Mouse (Mus musculus) monocyte, adult 2 months (primary cell): ENCODE results near the gene Taar6.

Experiments used
- DNase-seq, 2 experiments: peaks; one replicate each; pipeline ENCODE4 v3.0.0; 2022; ENCODE audit warnings: low spot score in 2 of 2, low read depth in 1 of 2

Taar6 gene

DNA sequence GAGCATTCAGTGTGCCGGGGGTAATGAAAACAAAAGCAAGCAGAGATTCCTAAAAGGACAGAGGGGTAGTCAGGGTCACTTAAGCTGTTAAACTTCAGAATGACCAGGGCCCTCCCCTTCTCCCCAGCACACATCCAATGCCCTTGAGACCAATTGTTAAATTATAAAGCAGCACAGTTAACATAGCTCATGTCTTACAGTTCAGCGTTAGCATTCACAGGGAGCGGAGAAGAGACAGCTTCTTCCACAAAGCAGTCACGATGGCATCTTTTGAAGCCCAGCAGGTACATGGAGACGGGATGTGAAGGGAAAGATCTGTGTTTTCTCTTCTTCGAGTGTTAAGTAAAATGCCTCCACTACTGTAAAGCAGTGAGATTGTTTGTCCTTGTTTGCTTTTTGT is 47.1 kb downstream of the Taar6 start, which contains the start of gene Taar2:
Gene Taar2 (plus strand): TSS at position 261 of the 400 bp plus-strand sequence.
- DNase-seq: no peak

- no peak for DNase-seq
Measured at GRCm38 (mm10) chr10:23937613-23938012, 47.8 kb downstream of the Taar6 start.
